Mouse (Mus musculus) adrenal gland, postnatal 10 days (tissue): ENCODE measurements around the gene Tnnt2. TPM values are rescaled to one million over a fixed set of nuclear protein-coding genes. Genes with fewer than 3 reads are reported as not detected.

ENCODE experiments used
- DNase-seq: peaks from one replicate; pipeline ENCODE4 v3.0.0; 2021; ENCODE audit warnings: mixed read lengths
- total RNA-seq, 2 experiments: library from RNA; stranded (reverse); gene quantifications; 2 replicates each; pipeline ENCODE4 v1.2.3; 2021

Tnnt2 gene
- total RNA-seq, 2 experiments from 2014 or later = 2.6 to 5.1 TPM

DNA sequence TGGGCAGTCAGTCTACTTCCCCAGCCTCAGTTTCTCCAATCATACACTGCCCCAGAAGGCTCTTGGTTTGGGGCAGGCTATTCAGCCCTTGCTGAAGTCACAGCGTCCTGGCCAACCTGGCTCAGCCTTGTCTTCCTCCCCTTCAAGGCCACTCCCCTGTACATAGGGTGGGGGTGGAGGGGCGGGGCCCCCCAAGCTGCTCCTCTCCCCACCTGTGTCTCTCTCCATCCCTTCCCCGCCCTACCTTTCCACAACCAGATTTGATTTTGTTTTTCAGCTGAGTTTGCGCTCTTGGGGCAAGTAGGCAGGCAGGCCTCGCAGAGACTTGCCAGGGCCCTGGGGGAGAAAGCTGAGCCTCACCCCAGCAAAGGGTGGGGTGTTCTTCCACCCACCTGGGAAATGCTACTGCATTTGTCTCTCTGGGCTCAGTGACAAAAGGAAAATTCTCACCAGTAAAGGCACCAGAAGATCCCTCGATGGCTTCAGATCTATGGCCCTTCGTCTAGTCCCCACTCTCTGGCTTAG lies 63.9 kb downstream of the Tnnt2 start:
- DNase-seq = no peak

Other genes with a start within 250 kb of the Tnnt2 start
- gene Nav1, start 229.1 kb upstream of the Tnnt2 start, total RNA-seq = 10 to 100 TPM; 20.8 to 35.2 TPM
- 10 to 100 TPM; 94.9 to 97.9 TPM for gene Csrp1, start 116.3 kb upstream of the Tnnt2 start, total RNA-seq
- gene Phlda3, start 70.2 kb upstream of the Tnnt2 start, total RNA-seq = 10 to 100 TPM; 42.9 to 82.7 TPM
- 10 to 100 TPM in 1 of 2 experiments, 1 to 10 TPM in 1; 7.7 to 41.7 TPM for gene Tnni1, start 56.9 kb upstream of the Tnnt2 start, total RNA-seq
- under 1 TPM; 0.21 TPM for gene Lad1, start 17.8 kb upstream of the Tnnt2 start, total RNA-seq
- gene Pkp1, start 82.9 kb downstream of the Tnnt2 start, total RNA-seq = not detected
- gene Igfn1, start 170.0 kb downstream of the Tnnt2 start, total RNA-seq = 1 to 10 TPM in 1 of 2 experiments, under 1 TPM in 1; 0.82 to 3.3 TPM
- 10 to 100 TPM; 38.2 to 40.0 TPM for gene Tmem9, start 171.8 kb downstream of the Tnnt2 start, total RNA-seq
- gene Ascl5, start 214.4 kb downstream of the Tnnt2 start, total RNA-seq = not detected
- gene Cacna1s, start 216.4 kb downstream of the Tnnt2 start, total RNA-seq = 10 to 100 TPM in 1 of 2 experiments, 1 to 10 TPM in 1; 8.6 to 30.5 TPM